Mouse (Mus musculus): ENCODE data around the gene Mtrr.

Mtrr gene

GRCm38 (mm10) chr13:68581747-68582516, at the start of gene Mtrr, which contains the start of gene Fastkd3:
Gene Mtrr, minus strand, starts transcription at chr13:68582149.
Gene Fastkd3, plus strand, starts transcription at chr13:68582234.
- DNase-seq (ENCODE audit: low read depth in 1 of 2, low spot score in 2 of 2), result peak; percentile 77 to 83

GRCm38 (mm10) chr13:68627041-68627440, 45.1 kb upstream of the Mtrr start:
- no peak for DNase-seq (ENCODE audit: low read depth in 1 of 2, low spot score in 2 of 2)

GRCm38 (mm10) chr13:68622792-68623191, 40.8 kb upstream of the Mtrr start:
- DNase-seq (ENCODE audit: low read depth in 1 of 2, low spot score in 2 of 2), result no peak

- no peak for DNase-seq (ENCODE audit: low read depth in 1 of 2, low spot score in 2 of 2)
These were observed 25.9 kb upstream of the Mtrr start for GRCm38 (mm10) chr13:68607652-68608405.

- no peak for DNase-seq (ENCODE audit: low read depth in 1 of 2, low spot score in 2 of 2)
These were observed 23.8 kb upstream of the Mtrr start for GRCm38 (mm10) chr13:68605689-68606126.

- no peak for DNase-seq (ENCODE audit: low read depth in 1 of 2, low spot score in 2 of 2)
These were observed 21.1 kb upstream of the Mtrr start for GRCm38 (mm10) chr13:68603085-68603484.

- no peak for DNase-seq (ENCODE audit: low read depth in 1 of 2, low spot score in 2 of 2)
These were observed 19.2 kb upstream of the Mtrr start for GRCm38 (mm10) chr13:68601184-68601583.

- DNase-seq (ENCODE audit: low read depth in 1 of 2, low spot score in 2 of 2), result no peak
These were observed 17.0 kb upstream of the Mtrr start for GRCm38 (mm10) chr13:68598953-68599352.

- DNase-seq (ENCODE audit: low read depth in 1 of 2, low spot score in 2 of 2), result no peak
These were observed 15.7 kb upstream of the Mtrr start for GRCm38 (mm10) chr13:68597667-68598066.

GRCm38 (mm10) chr13:68597199-68597598, 15.2 kb upstream of the Mtrr start, which contains the start of gene 1700001L19Rik:
Gene 1700001L19Rik, plus strand, starts transcription at chr13:68597421.
- DNase-seq (ENCODE audit: low read depth in 1 of 2, low spot score in 2 of 2), result no peak

- DNase-seq (ENCODE audit: low read depth in 1 of 2, low spot score in 2 of 2), result no peak
These were observed 11.8 kb upstream of the Mtrr start for GRCm38 (mm10) chr13:68593797-68594196.

GRCm38 (mm10) chr13:68588352-68588751, 6.4 kb upstream of the Mtrr start:
- DNase-seq (ENCODE audit: low read depth in 1 of 2, low spot score in 2 of 2), result no peak

GRCm38 (mm10) chr13:68585441-68585840, 3.5 kb upstream of the Mtrr start:
- no peak for DNase-seq (ENCODE audit: low read depth in 1 of 2, low spot score in 2 of 2)

- DNase-seq (ENCODE audit: low read depth in 1 of 2, low spot score in 2 of 2), result no peak
These were observed 2.0 kb upstream of the Mtrr start for GRCm38 (mm10) chr13:68583961-68584360.

GRCm38 (mm10) chr13:68582517-68582780, 500 bp upstream of the Mtrr start:
- no peak for DNase-seq (ENCODE audit: low read depth in 1 of 2, low spot score in 2 of 2)

- no peak for DNase-seq (ENCODE audit: low read depth in 1 of 2, low spot score in 2 of 2)
These were observed 736 bp downstream of the Mtrr start for GRCm38 (mm10) chr13:68581086-68581740.

GRCm38 (mm10) chr13:68577945-68578344, 4.0 kb downstream of the Mtrr start:
- no peak for DNase-seq (ENCODE audit: low read depth in 1 of 2, low spot score in 2 of 2)

GRCm38 (mm10) chr13:68574398-68574797, 7.6 kb downstream of the Mtrr start:
- no peak for DNase-seq (ENCODE audit: low read depth in 1 of 2, low spot score in 2 of 2)

- no peak for DNase-seq (ENCODE audit: low read depth in 1 of 2, low spot score in 2 of 2)
These were observed 8.7 kb downstream of the Mtrr start for GRCm38 (mm10) chr13:68572966-68573913.

- DNase-seq (ENCODE audit: low read depth in 1 of 2, low spot score in 2 of 2), result no peak
These were observed 9.7 kb downstream of the Mtrr start for GRCm38 (mm10) chr13:68572247-68572646.
